Mouse (Mus musculus): ENCODE results near the gene Eif4g2.
A peak's percentile ranks its signal among the peaks of the same experiment; 100 is the strongest.

Gene Eif4g2

GRCm38 (mm10) chr7:111069439-111070166 is 13.2 kb downstream of the Eif4g2 start:
- peak; percentile 52 for DNase-seq (ENCODE audit: low read depth)

- DNase-seq (ENCODE audit: low read depth) = no peak
Measured at GRCm38 (mm10) chr7:111068181-111068580, 14.6 kb downstream of the Eif4g2 start.

DNA sequence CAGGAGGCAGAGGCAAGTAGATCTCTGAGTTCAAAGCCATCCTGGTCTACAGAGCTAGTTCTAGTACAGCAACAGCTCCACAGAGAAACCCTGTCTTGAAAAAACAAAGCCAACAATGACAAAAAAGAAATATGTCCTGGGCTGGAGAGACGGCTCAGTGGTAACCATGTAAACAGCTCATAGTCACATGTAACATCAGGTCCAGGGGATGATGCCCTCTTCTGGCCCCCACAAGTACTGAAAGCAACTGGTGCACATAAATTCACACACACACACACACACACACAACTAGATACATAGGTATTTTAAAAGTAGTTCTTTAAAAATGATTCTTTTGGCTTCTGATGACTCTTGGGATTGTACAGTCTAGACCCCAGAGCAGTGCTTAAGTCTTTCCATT is 19.9 kb downstream of the Eif4g2 start:
- DNase-seq (ENCODE audit: low read depth) = no peak

DNA sequence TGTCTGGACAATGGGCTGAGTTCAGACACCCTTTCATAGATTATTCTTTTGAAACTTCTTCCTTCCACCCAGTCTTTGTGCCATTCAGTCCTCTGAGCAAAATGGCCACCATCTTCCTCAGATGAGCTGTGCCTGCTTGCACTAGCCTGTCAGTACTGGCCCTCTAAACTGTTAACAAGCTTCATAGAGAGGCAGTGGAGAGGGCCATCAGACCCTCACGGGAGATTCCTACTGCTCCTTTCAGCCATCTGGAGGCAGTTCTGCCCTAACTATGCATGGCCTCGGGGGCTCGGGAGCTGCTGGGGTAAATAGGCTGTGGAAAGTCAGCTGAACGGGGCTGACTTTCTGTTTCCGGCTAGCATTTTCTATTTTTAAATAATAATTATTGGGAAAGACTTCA is 23.3 kb downstream of the Eif4g2 start:
- no peak for DNase-seq (ENCODE audit: low read depth)

GRCm38 (mm10) chr7:111055984-111056657 is 26.7 kb downstream of the Eif4g2 start:
- no peak for DNase-seq (ENCODE audit: low read depth)

DNA sequence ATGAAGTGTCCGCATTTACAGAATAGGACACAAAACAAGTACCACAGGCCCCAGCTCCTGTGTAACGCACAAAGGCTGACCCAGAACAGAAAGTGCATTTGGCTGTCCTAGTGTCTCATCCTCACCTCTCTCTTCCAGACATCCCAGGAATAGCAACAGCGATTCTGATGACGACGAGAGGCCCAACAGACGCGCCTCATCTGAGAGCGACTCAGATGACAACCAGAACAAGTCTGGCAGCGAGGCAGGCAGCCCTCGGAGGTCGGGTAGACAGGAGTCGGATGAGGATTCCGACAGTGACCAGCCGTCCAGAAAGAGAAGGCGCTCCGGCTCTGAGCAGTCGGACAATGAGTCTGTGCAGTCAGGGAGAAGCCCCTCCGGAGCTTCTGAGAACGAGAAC is 27.6 kb downstream of the Eif4g2 start:
- DNase-seq (ENCODE audit: low read depth) = no peak

GRCm38 (mm10) chr7:111049652-111050421 is 33.0 kb downstream of the Eif4g2 start:
- DNase-seq (ENCODE audit: low read depth) = peak; percentile 81

DNA sequence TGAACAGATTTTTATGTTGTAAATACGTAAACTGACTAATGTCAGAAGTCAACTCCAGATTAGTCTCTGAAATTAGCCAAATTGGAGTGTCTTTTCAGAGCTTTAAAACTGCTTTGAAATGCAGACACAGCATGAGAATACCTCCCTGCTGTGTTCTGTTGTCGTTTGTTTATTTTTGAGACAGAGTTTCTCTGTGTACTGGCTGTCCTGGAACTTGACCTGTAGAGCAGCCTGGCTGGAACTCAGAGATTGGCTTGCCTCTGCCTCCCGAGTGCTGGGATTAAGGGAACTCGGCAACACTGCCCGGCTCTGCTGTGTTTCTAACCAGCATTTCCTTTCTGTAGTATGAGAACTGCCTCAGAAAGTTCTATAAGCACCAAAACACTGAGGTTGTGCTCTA is 33.9 kb downstream of the Eif4g2 start:
- no peak for DNase-seq (ENCODE audit: low read depth)

GRCm38 (mm10) chr7:111029046-111029553 is 53.7 kb downstream of the Eif4g2 start:
- no peak for DNase-seq (ENCODE audit: low read depth)

DNA sequence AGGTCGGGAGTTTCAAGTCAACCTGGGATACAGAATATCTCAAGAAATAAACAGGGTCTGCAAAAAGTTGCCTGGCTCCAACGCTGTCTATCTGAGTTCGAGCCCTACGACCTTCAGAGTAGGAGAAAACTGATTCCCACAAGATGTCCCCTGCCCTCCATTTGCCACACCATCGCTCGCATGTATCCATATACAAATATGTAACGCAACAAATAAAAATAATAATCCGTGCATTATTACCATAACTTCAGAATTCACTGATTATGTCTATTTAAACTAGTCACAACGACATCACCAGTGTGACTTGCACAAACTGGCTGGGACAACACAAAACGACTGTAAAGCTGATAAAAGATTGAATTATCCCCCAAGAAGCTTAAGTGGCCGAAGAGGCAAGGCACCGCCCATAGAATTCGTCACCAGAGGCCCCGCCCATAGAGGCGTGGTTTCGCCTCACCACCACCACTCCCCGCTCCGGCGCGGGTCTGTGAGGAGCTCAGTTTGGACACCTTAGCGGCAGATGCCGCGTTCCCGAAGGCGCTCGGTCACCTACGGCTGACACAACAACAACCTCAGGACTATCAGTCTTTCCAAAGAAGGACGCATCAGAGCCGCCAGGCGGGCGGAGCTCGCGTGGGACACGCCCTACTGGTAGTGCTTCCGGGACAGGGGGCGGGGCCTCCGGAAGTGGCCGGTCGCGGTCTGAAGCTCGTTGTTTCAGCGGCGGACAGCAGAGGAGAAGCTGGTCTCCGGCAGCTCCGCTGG is 54.4 kb downstream of the Eif4g2 start, which contains the start of gene Ctr9:
Gene Ctr9 (plus strand): TSS at position 671 of the 765 bp plus-strand sequence.
- peak; percentile 93 for DNase-seq (ENCODE audit: low read depth)

DNA sequence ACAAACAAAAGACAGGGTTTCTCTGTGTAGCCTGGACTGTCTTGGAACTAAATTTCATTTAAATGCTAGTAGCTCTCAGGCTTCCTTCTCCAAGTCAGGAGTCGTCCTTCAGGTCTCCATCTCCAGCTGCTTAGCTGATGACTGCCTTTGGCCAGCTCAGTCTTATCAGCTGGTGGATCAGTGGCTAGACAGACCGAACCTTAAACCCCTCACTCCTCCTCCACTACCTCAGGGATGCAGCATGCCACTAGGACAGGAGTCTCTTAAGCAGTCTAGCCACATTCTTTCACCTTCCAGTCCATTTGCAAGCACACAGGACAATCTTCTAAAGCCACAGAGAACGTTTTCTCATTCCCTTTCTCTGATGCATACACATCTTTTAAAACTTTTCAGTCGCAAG is 57.9 kb downstream of the Eif4g2 start:
- no peak for DNase-seq (ENCODE audit: low read depth)

GRCm38 (mm10) chr7:111024068-111024594 is 58.7 kb downstream of the Eif4g2 start:
- peak; percentile 50 for DNase-seq (ENCODE audit: low read depth)

GRCm38 (mm10) chr7:111020814-111021213 is 62.0 kb downstream of the Eif4g2 start:
- DNase-seq (ENCODE audit: low read depth) = no peak

Data from 416B (cell line).